Mouse (Mus musculus) heart, embryonic 11.5 days (tissue): ENCODE measurements around the gene Adar. TPM values are rescaled to one million over a fixed set of nuclear protein-coding genes. Genes with fewer than 3 reads are reported as not detected.
A peak's percentile ranks its signal among the peaks of the same experiment; 100 is the strongest.

Experiments
- ATAC-seq: fragments of 200-750 bp; cut with Nextera tagmentation; replicated peaks from 2 replicates; pipeline ENCODE4 v1.8.0; 2017; ENCODE audit warnings: moderate library complexity; ENCODE audit not compliant: insufficient number of reproducible peaks, low FRiP score, low TSS enrichment
- H3K27ac ChIP-seq: fragments of 300-500 bp; sonication (generic); 2 replicates; pipeline ENCODE4 v1.5.1; 2014; ENCODE audit warnings: mild to moderate bottlenecking, low read depth, low read length
- H3K27me3 ChIP-seq: fragments of 300-500 bp; sonication (generic); 2 replicates; pipeline ENCODE4 v1.6.1; 2014; ENCODE audit warnings: mild to moderate bottlenecking, low read length, mixed read lengths; ENCODE audit not compliant: control insufficient read depth, insufficient read depth
- H3K36me3 ChIP-seq: fragments of 300-500 bp; sonication (generic); 2 replicates; pipeline ENCODE4 v1.6.1; 2014; ENCODE audit warnings: mild to moderate bottlenecking, low read length, moderate library complexity, mixed read lengths; ENCODE audit not compliant: control insufficient read depth, insufficient read depth
- H3K4me1 ChIP-seq: fragments of 300-500 bp; sonication (generic); 2 replicates; pipeline ENCODE4 v1.6.1; 2014; ENCODE audit warnings: low read length; ENCODE audit not compliant: control insufficient read depth, insufficient read depth
- H3K4me2 ChIP-seq: fragments of 300-500 bp; sonication (generic); 2 replicates; pipeline ENCODE4 v1.6.1; 2014; ENCODE audit warnings: mild to moderate bottlenecking, moderate library complexity
- H3K4me3 ChIP-seq: fragments of 300-500 bp; sonication (generic); 2 replicates; pipeline ENCODE4 v1.5.1; 2014; ENCODE audit warnings: low read depth, low read length
- H3K9ac ChIP-seq: fragments of 300-500 bp; sonication (generic); 2 replicates; pipeline ENCODE4 v1.6.1; 2014; ENCODE audit warnings: mild to moderate bottlenecking, low read depth, low read length, moderate library complexity
- H3K9me3 ChIP-seq: fragments of 300-500 bp; sonication (generic); replicated peaks from 2 replicates; pipeline ENCODE4 v1.6.1; 2016; ENCODE audit warnings: low read length; ENCODE audit not compliant: control insufficient read depth
- whole genome bisulfite sequencing: fragments of 180-500 bp; shearing (Covaris S2); extraction: QIAGEN DNeasy Blood & Tissue Kit; methylation state at CpG from one replicate; pipeline ENCODE4 v1.1.7; 2014; ENCODE audit not compliant: insufficient replicate concordance; 5-methylcytosine and 5-hydroxymethylcytosine counted together
- polyA plus RNA-seq: library from polyadenylated mRNA; unstranded; fragments of >200 nt; fragmentation: Nextera tagmentation; extraction: Ambion mirVana; gene quantifications from 2 replicates; pipeline ENCODE4 v1.2.1, GENCODE M21; 2014

The Adar gene
- polyA plus RNA-seq, 1 experiment from 2014 or later, result 6.6 TPM

DNA sequence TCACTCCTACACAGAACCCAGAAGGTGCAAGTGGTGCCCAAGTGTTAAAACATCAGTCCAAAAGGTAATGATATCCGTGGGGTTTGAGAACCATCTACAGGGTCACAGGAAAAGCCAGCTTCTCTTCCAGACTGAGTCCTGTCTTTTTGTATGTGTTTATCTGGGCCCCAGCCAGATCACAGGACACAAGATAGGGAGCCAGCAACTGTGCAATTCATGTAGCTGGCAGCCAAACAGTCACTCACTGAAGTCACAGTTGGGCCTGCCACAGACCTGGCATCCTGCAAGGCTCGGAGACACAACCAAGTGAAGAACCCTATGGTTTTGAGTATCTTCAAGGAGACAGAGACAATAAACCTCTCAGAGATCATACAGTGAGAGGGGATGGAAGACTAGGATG lies 43.0 kb downstream of the Adar start:
- no peak for ATAC-seq

DNA sequence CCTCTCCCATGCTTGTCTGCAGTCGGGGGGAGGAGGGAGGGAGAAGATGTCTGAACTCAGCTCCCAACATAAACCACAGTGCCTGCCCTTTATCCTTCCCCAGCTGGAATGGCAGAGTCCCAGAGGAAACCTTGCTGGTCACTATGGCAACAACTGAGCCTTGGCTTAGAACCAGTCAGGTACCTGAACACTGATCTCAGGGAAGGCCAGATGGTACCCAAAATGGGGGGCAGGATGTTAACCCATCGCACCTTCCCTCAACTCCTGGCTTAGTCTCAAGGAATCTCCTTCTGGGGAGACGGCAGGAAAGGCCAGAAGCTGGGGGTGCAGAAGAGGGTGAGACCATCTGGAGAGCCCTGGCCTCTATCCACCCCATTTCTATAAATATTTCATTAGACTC lies 45.0 kb downstream of the Adar start:
- Histone ChIP-seq H3K9ac (no peak overlapping the region), H3K4me3 (no peak overlapping the region), H3K9me3 (no peaks in the 10 kb centered on the region), H3K27ac (no peak overlapping the region), H3K27me3 (peaks cover 11% of the 10 kb centered on the region), H3K4me2 (no peak overlapping the region), H3K4me1 (peaks cover 5% of the 10 kb centered on the region; the same call in 1 of the 2 replicates), H3K36me3 (no peaks in the 10 kb centered on the region)
- ATAC-seq, result no peak
- 65% methylated on average over 3 of the region's 3 CpGs for WGBS

More for the DNA sequence above, 43.0 kb downstream of the Adar start:
- Histone ChIP-seq H3K9me3 (no peaks in the 10 kb centered on the region), H3K27ac (no peak overlapping the region), H3K27me3 (peaks cover 4% of the 10 kb centered on the region; the same call in 1 of the 2 replicates), H3K9ac (no peak overlapping the region), H3K4me1 (peaks cover 5% of the 10 kb centered on the region; the same call in 1 of the 2 replicates), H3K4me2 (no peak overlapping the region), H3K4me3 (no peak overlapping the region), H3K36me3 (no peaks in the 10 kb centered on the region)
- 72% methylated on average over 2 of the region's 2 CpGs for WGBS

- Histone ChIP-seq H3K4me3 (0 out of 2 replicates have a peak within 1 kb of the TSS, but pooled peaks have one; percentile 3), H3K27ac (no peak within 1 kb of the TSS)
- peak; percentile 80 for ATAC-seq
These were observed 49.4 kb downstream of the Adar start, which contains the start of gene Chrnb2 for GRCm38 (mm10) chr3:89764119-89764724. Gene Chrnb2 (minus strand): TSS chr3:89764632.

DNA sequence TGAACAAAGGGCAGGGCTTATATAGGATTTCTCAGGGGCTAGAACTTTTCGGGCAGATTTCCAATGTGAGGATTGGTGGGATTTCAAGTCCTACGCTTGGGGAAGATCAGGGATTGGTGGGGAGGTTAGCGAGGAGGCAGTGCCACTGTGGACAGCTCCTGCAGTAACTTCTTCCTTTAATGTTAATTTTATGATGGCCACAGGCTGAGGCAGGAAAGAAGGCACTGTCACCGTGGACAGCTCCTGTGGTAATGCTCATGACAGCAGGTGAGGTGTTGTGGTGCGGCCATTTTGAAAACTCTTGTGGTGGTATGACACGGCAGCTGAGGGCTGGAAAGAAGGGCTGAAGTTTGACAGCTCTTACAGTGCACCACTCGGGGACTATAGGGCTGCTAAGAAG lies 54.8 kb downstream of the Adar start:
- H3K4me3 ChIP-seq, result no peak overlapping the region
- no peak overlapping the region for H3K4me2 ChIP-seq
- H3K4me1 ChIP-seq, result peaks cover 4% of the 10 kb centered on the region
- H3K27ac ChIP-seq, result no peak overlapping the region
- H3K36me3 ChIP-seq, result no peaks in the 10 kb centered on the region
- ATAC-seq, result no peak
- H3K27me3 ChIP-seq, result 0 out of 2 replicates have a peak, but pooled peaks cover 2% of the 10 kb centered on the region
- WGBS, result 58% methylated on average over 7 of the region's 7 CpGs
- no peaks in the 10 kb centered on the region for H3K9me3 ChIP-seq
- no peak overlapping the region for H3K9ac ChIP-seq

More at GRCm38 (mm10) chr3:89764119-89764724, 49.4 kb downstream of the Adar start, which contains the start of gene Chrnb2:
- Histone ChIP-seq H3K4me2 (peak within 1 kb of the TSS; percentile 52), H3K36me3 (no peaks in the 10 kb centered on the region), H3K9ac (no peak within 1 kb of the TSS), H3K27me3 (peaks cover 13% of the 10 kb centered on the region), H3K4me1 (no peaks in the 10 kb centered on the region), H3K9me3 (no peaks in the 10 kb centered on the region)
- 2% methylated on average over 36 of the region's 36 CpGs for WGBS

GRCm38 (mm10) chr3:89770425-89771002 lies 55.7 kb downstream of the Adar start:
- no peak overlapping the region for H3K9ac ChIP-seq
- no peaks in the 10 kb centered on the region for H3K27me3 ChIP-seq
- H3K27ac ChIP-seq, result no peak overlapping the region
- 37% methylated on average over 2 of the region's 2 CpGs for WGBS
- no peak for ATAC-seq
- H3K4me3 ChIP-seq, result no peak overlapping the region
- no peaks in the 10 kb centered on the region for H3K36me3 ChIP-seq
- H3K9me3 ChIP-seq, result no peaks in the 10 kb centered on the region
- no peak overlapping the region for H3K4me2 ChIP-seq
- peaks cover 13% of the 10 kb centered on the region for H3K4me1 ChIP-seq

DNA sequence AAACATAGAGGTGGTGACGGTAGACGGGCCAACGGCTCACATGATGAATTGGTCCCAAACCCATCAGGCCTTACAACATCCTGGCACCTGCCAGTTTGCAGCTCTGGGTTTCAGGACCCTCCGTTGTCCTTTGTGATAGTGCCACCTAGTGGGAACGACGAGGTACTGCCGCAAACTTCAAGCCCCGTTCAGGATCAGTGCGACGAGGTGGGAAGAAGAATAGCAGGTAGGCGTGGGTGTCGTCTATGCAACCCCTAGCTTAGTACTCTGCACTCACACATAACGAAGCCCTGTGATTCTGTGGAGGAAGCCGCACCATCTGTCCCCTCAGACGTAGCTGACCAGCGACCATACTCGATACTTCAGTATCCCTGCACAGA lies 57.8 kb downstream of the Adar start:
- H3K27ac ChIP-seq, result peak overlapping the region; percentile 96
- 3% methylated on average over 17 of the region's 17 CpGs for WGBS
- peak overlapping the region; percentile 92 for H3K4me2 ChIP-seq
- H3K4me1 ChIP-seq, result peaks cover 16% of the 10 kb centered on the region
- ATAC-seq, result peak; percentile 36
- no peaks in the 10 kb centered on the region for H3K9me3 ChIP-seq
- H3K4me3 ChIP-seq, result peak overlapping the region; percentile 97
- H3K9ac ChIP-seq, result peak overlapping the region; percentile 97
- H3K27me3 ChIP-seq, result no peaks in the 10 kb centered on the region
- peaks cover 11% of the 10 kb centered on the region for H3K36me3 ChIP-seq

DNA sequence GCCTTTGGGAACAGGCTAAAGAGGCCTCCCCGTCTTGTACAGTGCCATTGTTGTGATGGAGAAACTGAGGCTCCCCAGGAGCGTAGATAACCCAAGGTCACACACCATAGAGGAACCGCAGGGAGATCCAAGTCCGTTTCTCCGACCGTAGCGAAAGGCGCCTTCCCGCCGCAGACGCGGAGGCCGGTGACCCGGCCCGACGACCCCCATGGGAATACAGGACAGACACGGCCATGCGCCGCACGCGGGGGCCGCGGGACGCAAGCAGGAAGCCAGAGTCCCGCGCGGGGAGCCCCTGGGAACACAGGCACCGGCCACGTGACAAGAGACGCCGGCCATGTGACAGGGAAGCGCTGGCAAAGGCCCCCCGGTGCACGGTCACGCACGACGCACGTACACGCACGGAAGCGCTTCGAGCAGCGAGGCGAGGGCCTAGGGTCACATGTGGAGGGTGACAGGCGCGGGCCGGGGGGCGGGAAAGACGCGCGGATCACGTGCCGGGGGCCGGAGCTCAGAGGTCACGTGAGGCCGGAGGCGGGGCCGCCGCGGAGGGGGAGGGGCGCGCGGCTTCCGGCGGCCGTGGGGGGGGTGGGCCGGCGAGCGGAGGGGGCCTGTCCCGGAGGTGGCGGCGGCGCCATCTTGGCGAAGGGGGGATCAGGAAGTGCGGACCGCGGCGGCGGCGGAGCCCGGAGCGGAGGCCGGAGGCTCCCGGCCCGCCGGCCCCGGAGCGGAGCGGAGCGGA lies 58.3 kb downstream of the Adar start, which contains the start of gene Ube2q1:
Gene Ube2q1, plus strand, starts transcription at position 649 of the 742 bp plus-strand sequence.
- Histone ChIP-seq H3K27ac (peak within 1 kb of the TSS; percentile 96), H3K4me2 (peak within 1 kb of the TSS; percentile 92), H3K9ac (peak within 1 kb of the TSS; percentile 97), H3K36me3 (peaks cover 12% of the 10 kb centered on the region), H3K4me1 (peaks cover 16% of the 10 kb centered on the region), H3K4me3 (peak within 1 kb of the TSS; percentile 97), H3K9me3 (no peaks in the 10 kb centered on the region), H3K27me3 (no peaks in the 10 kb centered on the region)
- WGBS, result under 1% methylated on average over 57 of the region's 90 CpGs
- peak; percentile 90 for ATAC-seq

GRCm38 (mm10) chr3:89773740-89774211 lies 59.0 kb downstream of the Adar start:
- ATAC-seq, result peak; percentile 39
- no peaks in the 10 kb centered on the region for H3K27me3 ChIP-seq
- H3K27ac ChIP-seq, result peak overlapping the region; percentile 96
- H3K9me3 ChIP-seq, result no peaks in the 10 kb centered on the region
- peak overlapping the region; percentile 92 for H3K4me2 ChIP-seq
- H3K9ac ChIP-seq, result peak overlapping the region; percentile 97
- H3K36me3 ChIP-seq, result peaks cover 13% of the 10 kb centered on the region
- H3K4me3 ChIP-seq, result peak overlapping the region; percentile 97
- H3K4me1 ChIP-seq, result peaks cover 16% of the 10 kb centered on the region
- 3% methylated on average over 26 of the region's 37 CpGs for WGBS
